Mouse (Mus musculus) heart, embryonic 13.5 days (tissue): ENCODE data around the gene Rbbp9. TPM values are rescaled to one million over a fixed set of nuclear protein-coding genes. Genes with fewer than 3 reads are reported as not detected.

Experiments
- ATAC-seq: fragments of 200-750 bp; cut with Nextera tagmentation; 2 replicates; pipeline ENCODE4 v1.8.0; 2017; ENCODE audit warnings: moderate TSS enrichment; ENCODE audit not compliant: insufficient number of reproducible peaks, low FRiP score, low TSS enrichment; ENCODE audit errors: extremely low read depth
- H3K27ac ChIP-seq: fragments of 300-500 bp; sonication (generic); replicated peaks from 2 replicates; pipeline ENCODE4 v1.5.1; 2015; ENCODE audit warnings: moderate library complexity, mild to moderate bottlenecking, inconsistent platforms
- H3K27me3 ChIP-seq: fragments of 300-500 bp; sonication (generic); replicated peaks from 2 replicates; pipeline ENCODE4 v1.6.1; 2015; ENCODE audit warnings: mild to moderate bottlenecking, inconsistent platforms
- H3K36me3 ChIP-seq: fragments of 300-500 bp; sonication (generic); 2 replicates; pipeline ENCODE4 v1.6.1; 2015; ENCODE audit warnings: mild to moderate bottlenecking, inconsistent platforms
- H3K4me1 ChIP-seq: fragments of 300-500 bp; sonication (generic); 2 replicates; pipeline ENCODE4 v1.6.1; 2015; ENCODE audit warnings: inconsistent platforms
- H3K4me2 ChIP-seq: fragments of 300-500 bp; sonication (generic); 2 replicates; pipeline ENCODE4 v1.6.1; 2015; ENCODE audit warnings: inconsistent platforms, mild to moderate bottlenecking, moderate library complexity
- H3K4me3 ChIP-seq: fragments of 300-500 bp; sonication (generic); 2 replicates; pipeline ENCODE4 v1.5.1; 2015; ENCODE audit warnings: moderate library complexity, mild to moderate bottlenecking, inconsistent platforms
- H3K9ac ChIP-seq: fragments of 300-500 bp; sonication (generic); 2 replicates; pipeline ENCODE4 v1.6.1; 2015; ENCODE audit warnings: inconsistent platforms, mild to moderate bottlenecking, moderate library complexity
- H3K9me3 ChIP-seq: fragments of 300-500 bp; sonication (generic); 2 replicates; pipeline ENCODE4 v1.6.1; 2016; ENCODE audit warnings: inconsistent platforms
- whole genome bisulfite sequencing: fragments of 180-500 bp; shearing (Covaris S2); methylation state at CpG from one replicate; pipeline ENCODE4 v1.1.7; 2015; ENCODE audit warnings: mixed read lengths; 5-methylcytosine and 5-hydroxymethylcytosine counted together
- polyA plus RNA-seq: library from polyadenylated mRNA; unstranded; fragments of >200 nt; fragmentation: Nextera tagmentation; extraction: Ambion mirVana; gene quantifications from 2 replicates; pipeline ENCODE4 v1.2.1, GENCODE M21; 2015

Rbbp9 gene
- polyA plus RNA-seq, 1 experiment from 2014 or later, result 34.2 TPM

DNA sequence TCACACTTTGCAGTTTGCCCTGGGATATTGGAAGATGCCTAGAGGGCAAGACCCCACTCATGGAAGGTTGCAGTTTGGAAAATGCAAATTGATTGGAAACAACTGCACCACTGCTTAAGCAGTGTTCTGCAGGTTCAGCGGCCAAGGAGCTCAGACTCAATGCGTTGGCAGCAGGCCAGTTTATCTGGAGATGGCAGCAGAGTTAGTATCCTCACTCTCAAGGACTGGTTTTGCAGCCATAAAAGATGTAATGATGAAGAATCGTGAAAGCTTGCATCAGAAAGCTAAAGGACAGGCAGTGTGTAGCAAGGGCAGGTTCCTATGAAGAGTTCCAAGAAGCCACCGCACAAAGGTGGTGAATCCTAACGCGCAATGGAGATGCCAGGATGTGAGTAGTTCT lies 48.5 kb downstream of the Rbbp9 start:
- Histone ChIP-seq H3K4me1 (no peaks in the 10 kb centered on the region), H3K27me3 (0 out of 2 replicates have a peak, but pooled peaks cover 3% of the 10 kb centered on the region), H3K36me3 (no peaks in the 10 kb centered on the region), H3K4me2 (no peak overlapping the region), H3K4me3 (no peak overlapping the region), H3K27ac (no peak overlapping the region), H3K9ac (no peak overlapping the region), H3K9me3 (no peaks in the 10 kb centered on the region)
- WGBS, result 75% methylated on average over 6 of the region's 6 CpGs
- no peak for ATAC-seq

Other genes starting within 250 kb of the Rbbp9 start
- gene Ovol2, start 218.7 kb downstream of the Rbbp9 start, polyA plus RNA-seq, result 0.13 and 0.24 TPM in 2 replicates
- gene Kat14, start 181.9 kb downstream of the Rbbp9 start, polyA plus RNA-seq, result 24.7 and 27.9 TPM in 2 replicates
- 0.90 and 1.3 TPM in 2 replicates for gene Pet117, start 181.9 kb downstream of the Rbbp9 start, polyA plus RNA-seq
- 0.57 and 0.79 TPM in 2 replicates for gene Dzank1, start 23.5 kb downstream of the Rbbp9 start, polyA plus RNA-seq
- gene Polr3f, start 23.2 kb downstream of the Rbbp9 start, polyA plus RNA-seq, result 16.9 and 17.7 TPM in 2 replicates
- 41.7 and 42.8 TPM in 2 replicates for gene Sec23b, start 5.4 kb upstream of the Rbbp9 start, polyA plus RNA-seq
- 47.6 and 53.2 TPM in 2 replicates for gene Smim26, start 43.2 kb upstream of the Rbbp9 start, polyA plus RNA-seq
- gene Dtd1, start 49.0 kb upstream of the Rbbp9 start, polyA plus RNA-seq, result 27.9 and 30.2 TPM in 2 replicates